Mouse (Mus musculus) MEL (cell line): ENCODE measurements around the gene Gm3448. TPM values are rescaled to one million over a fixed set of nuclear protein-coding genes. Genes with fewer than 3 reads are reported as not detected.
A peak's percentile ranks its signal among the peaks of the same experiment; 100 is the strongest.

Source experiments
- DNase-seq: peaks from one replicate; pipeline ENCODE4 v3.0.0; 2011; ENCODE audit warnings: low read depth, low spot score
- H3K27ac ChIP-seq: 2 replicates; pipeline ENCODE4 v1.5.1; 2012; ENCODE audit warnings: low read depth, mild to moderate bottlenecking, control low read depth, low read length, moderate library complexity; ENCODE audit not compliant: control insufficient read depth
- H3K27me3 ChIP-seq, 2 experiments: fragments of 150-350 bp in 1 of 2; sonication (generic) in 1 of 2; 2 replicates each; pipeline ENCODE4 v1.6.1; 2012; ENCODE audit warnings: low read length in 2 of 2, mild to moderate bottlenecking in 2 of 2, improper control_type of control experiment in 1 of 2, moderate library complexity in 1 of 2; ENCODE audit not compliant: insufficient read depth in 2 of 2, control insufficient read depth in 1 of 2
- H3K36me3 ChIP-seq, 2 experiments: 2 replicates each; pipeline ENCODE4 v1.6.1; 2012 to 2014; ENCODE audit warnings: low read length in 2 of 2, improper control_type of control experiment in 1 of 2, inconsistent platforms in 1 of 2, mild to moderate bottlenecking in 1 of 2; ENCODE audit not compliant: insufficient read depth in 2 of 2, control insufficient read depth in 1 of 2
- H3K4me1 ChIP-seq, 2 experiments: fragments of 150-350 bp in 1 of 2; sonication (generic) in 1 of 2; 2 replicates each; pipeline ENCODE4 v1.6.1; 2012; ENCODE audit warnings: low read length in 2 of 2, improper control_type of control experiment in 1 of 2, mild to moderate bottlenecking in 1 of 2; ENCODE audit not compliant: insufficient read depth in 2 of 2, control insufficient read depth in 1 of 2
- H3K4me3 ChIP-seq, 2 experiments: fragments of 150-350 bp in 1 of 2; sonication (generic) in 1 of 2; 2 replicates each; pipeline ENCODE4 v1.5.1; 2012; ENCODE audit warnings: low read depth in 2 of 2, low read length in 2 of 2, mild to moderate bottlenecking in 2 of 2, moderate library complexity in 2 of 2, control low read depth in 1 of 2, improper control_type of control experiment in 1 of 2; ENCODE audit not compliant: control insufficient read depth in 1 of 2, insufficient read depth in 1 of 2
- H3K79me2 ChIP-seq: 2 replicates; pipeline ENCODE4 v1.6.1; 2012; ENCODE audit warnings: mild to moderate bottlenecking, low read length, moderate library complexity; ENCODE audit not compliant: control insufficient read depth, poor library complexity, insufficient read depth
- H3K9ac ChIP-seq: 2 replicates; pipeline ENCODE4 v1.6.1; 2012; ENCODE audit warnings: low read depth, mild to moderate bottlenecking, control low read depth, low read length, moderate library complexity; ENCODE audit not compliant: control insufficient read depth, poor library complexity, severe bottlenecking
- H3K9me3 ChIP-seq: fragments of 150-350 bp; sonication (generic); replicated peaks from 2 replicates; pipeline ENCODE4 v1.6.1; 2012; ENCODE audit warnings: mild to moderate bottlenecking, low read length, improper control_type of control experiment, moderate library complexity; ENCODE audit not compliant: insufficient read depth
- BHLHE40 ChIP-seq: IDR thresholded peaks from 2 replicates; pipeline ENCODE4 v1.6.1; 2012; ENCODE audit warnings: low read depth, mild to moderate bottlenecking, inconsistent platforms, low read length, improper control_type of control experiment, borderline replicate concordance
- CHD1 ChIP-seq: IDR thresholded peaks from 2 replicates; pipeline ENCODE4 v1.6.1; 2012; ENCODE audit warnings: low read depth, mild to moderate bottlenecking, inconsistent platforms, low read length, improper control_type of control experiment
- CHD2 ChIP-seq: IDR thresholded peaks from 2 replicates; pipeline ENCODE4 v1.6.1; 2011; ENCODE audit warnings: low read length, improper control_type of control experiment
- ELF1 ChIP-seq: IDR thresholded peaks from 2 replicates; pipeline ENCODE4 v1.6.1; 2014; ENCODE audit warnings: low read depth, mild to moderate bottlenecking, inconsistent platforms, low read length, improper control_type of control experiment, moderate library complexity
- EP300 ChIP-seq, 2 experiments: IDR thresholded peaks; 2 replicates each; pipeline ENCODE4 v1.6.1; 2011; ENCODE audit warnings: improper control_type of control experiment in 2 of 2, low read length in 2 of 2, low read depth in 1 of 2, mild to moderate bottlenecking in 1 of 2
- ETS1 ChIP-seq: IDR thresholded peaks from 2 replicates; pipeline ENCODE4 v1.6.1; 2012; ENCODE audit warnings: low read depth, mild to moderate bottlenecking, inconsistent platforms, low read length, improper control_type of control experiment, moderate library complexity
- GATA1 ChIP-seq: IDR thresholded peaks from 2 replicates; pipeline ENCODE4 v1.6.1; 2011; ENCODE audit warnings: low read depth, low read length, improper control_type of control experiment
- MAX ChIP-seq: IDR thresholded peaks from 2 replicates; pipeline ENCODE4 v1.6.1; 2011; ENCODE audit warnings: low read length, improper control_type of control experiment
- MAZ ChIP-seq: IDR thresholded peaks from 2 replicates; pipeline ENCODE4 v1.6.1; 2012; ENCODE audit warnings: low read depth, mild to moderate bottlenecking, inconsistent platforms, low read length, improper control_type of control experiment
- MEF2A ChIP-seq: IDR thresholded peaks from 2 replicates; pipeline ENCODE4 v1.6.1; 2014; ENCODE audit warnings: low read depth, mild to moderate bottlenecking, inconsistent platforms, low read length, improper control_type of control experiment; ENCODE audit not compliant: poor library complexity, insufficient replicate concordance, severe bottlenecking; ENCODE audit errors: extremely low read depth
- MXI1 ChIP-seq: IDR thresholded peaks from 2 replicates; pipeline ENCODE4 v1.6.1; 2011; ENCODE audit warnings: mild to moderate bottlenecking, low read depth, low read length, improper control_type of control experiment
- MYC ChIP-seq: IDR thresholded peaks from 2 replicates; pipeline ENCODE4 v1.6.1; 2011; ENCODE audit warnings: low read depth, mild to moderate bottlenecking, low read length, improper control_type of control experiment, moderate library complexity
- NELFE ChIP-seq: IDR thresholded peaks from 2 replicates; pipeline ENCODE4 v1.6.1; 2011; ENCODE audit warnings: low read depth, low read length, improper control_type of control experiment
- NRF1 ChIP-seq: IDR thresholded peaks from 2 replicates; pipeline ENCODE4 v1.6.1; 2014; ENCODE audit warnings: low read depth, mild to moderate bottlenecking, inconsistent platforms, low read length, improper control_type of control experiment, moderate library complexity; ENCODE audit not compliant: poor library complexity, insufficient read depth, severe bottlenecking
- POLR2A ChIP-seq, 2 experiments: IDR thresholded peaks; 2 replicates each; pipeline ENCODE4 v1.6.1; 2011 to 2012; ENCODE audit warnings: low read length in 2 of 2, mild to moderate bottlenecking in 2 of 2, control low read depth in 1 of 2, improper control_type of control experiment in 1 of 2, low read depth in 1 of 2, moderate library complexity in 1 of 2; ENCODE audit not compliant: control insufficient read depth in 1 of 2, insufficient read depth in 1 of 2, poor library complexity in 1 of 2
- RCOR1 ChIP-seq: IDR thresholded peaks from 2 replicates; pipeline ENCODE4 v1.6.1; 2012; ENCODE audit warnings: low read depth, mild to moderate bottlenecking, inconsistent platforms, low read length, improper control_type of control experiment
- SIN3A ChIP-seq: IDR thresholded peaks from 2 replicates; pipeline ENCODE4 v1.6.1; 2012; ENCODE audit warnings: low read length, improper control_type of control experiment, inconsistent platforms
- SMC3 ChIP-seq: IDR thresholded peaks from 2 replicates; pipeline ENCODE4 v1.6.1; 2011; ENCODE audit warnings: low read depth, low read length, improper control_type of control experiment
- TAL1 ChIP-seq: IDR thresholded peaks from 2 replicates; pipeline ENCODE4 v1.6.1; 2012; ENCODE audit warnings: mild to moderate bottlenecking, inconsistent platforms, low read length, moderate library complexity, mixed read lengths
- TBP ChIP-seq: IDR thresholded peaks from 2 replicates; pipeline ENCODE4 v1.8.0; 2011; ENCODE audit warnings: low read depth, low read length, improper control_type of control experiment
- TCF12 ChIP-seq: IDR thresholded peaks from 2 replicates; pipeline ENCODE4 v1.6.1; 2014; ENCODE audit warnings: low read depth, mild to moderate bottlenecking, inconsistent platforms, low read length, improper control_type of control experiment, moderate library complexity
- USF2 ChIP-seq, 2 experiments: IDR thresholded peaks; 2 replicates each; pipeline ENCODE4 v1.6.1; 2011 to 2012; ENCODE audit warnings: improper control_type of control experiment in 2 of 2, low read length in 2 of 2, borderline replicate concordance in 1 of 2, inconsistent platforms in 1 of 2, low read depth in 1 of 2, mild to moderate bottlenecking in 1 of 2; ENCODE audit not compliant: insufficient read depth in 1 of 2
- ZKSCAN1 ChIP-seq: IDR thresholded peaks from 2 replicates; pipeline ENCODE4 v1.6.1; 2012; ENCODE audit warnings: low read depth, mild to moderate bottlenecking, inconsistent platforms, low read length, improper control_type of control experiment, moderate library complexity
- ZMIZ1 ChIP-seq: IDR thresholded peaks from 2 replicates; pipeline ENCODE4 v1.6.1; 2012; ENCODE audit warnings: low read depth, mild to moderate bottlenecking, inconsistent platforms, low read length, improper control_type of control experiment, moderate library complexity
- polyA plus RNA-seq, 2 experiments: library from polyadenylated mRNA; stranded (reverse) in 1 of 2; unstranded in 1 of 2; fragments of >175 nt in 1 of 2; fragments of >200 nt in 1 of 2; gene quantifications; 2 replicates each; pipeline versions ENCODE4 v1.2.1 to v1.2.4; 2012; ENCODE audit warnings: low replicate concordance in 2 of 2, low read depth in 1 of 2; ENCODE audit not compliant: insufficient read length in 2 of 2, insufficient read depth in 1 of 2, missing spikeins in 1 of 2
- total RNA-seq: library from RNA; depleted of rRNA; stranded (reverse); fragments of 300-350 nt; gene quantifications from 2 replicates; pipeline ENCODE4 v1.2.3, GENCODE M21; 2012

Gene Gm3448
- total and polyA plus RNA-seq, 3 experiments: 1.8 to 8.1 TPM; not detected in 1

GRCm38 (mm10) chr17:14953452-14953851 lies 87.9 kb downstream of the Gm3448 start:
- peaks cover 37 to 73% of the 10 kb centered on the region in 2 experiments for H3K36me3 ChIP-seq
- H3K9ac ChIP-seq: no peak overlapping the region
- peak; percentile 89 for DNase-seq
- TF ChIP-seq MXI1 (peak; percentile 24; the same call in 1 of the 2 replicates), CHD1 (no peak), ETS1 (0 out of 2 replicates have a peak, but pooled peaks have one; percentile 8), NELFE (peak; percentile 34; the same call in 1 of the 2 replicates), ZKSCAN1 (no peak), BHLHE40 (no peak), MAZ (no peak), MAX (0 out of 2 replicates have a peak, but pooled peaks have one; percentile 19), MYC (0 out of 2 replicates have a peak, but pooled peaks have one; percentile 29), GATA1 (peak; percentile 78), TBP (0 out of 2 replicates have a peak, but pooled peaks have one; percentile 31), USF2 (IDR thresholded peaks at IDR 0.05; ENCODE audit: borderline replicate concordance in 1 of 2, insufficient read depth in 1 of 2, low read depth in 1 of 2, low read length in 2 of 2) (no peak), CHD2 (no peak), POLR2A (IDR thresholded peaks at IDR 0.05; ENCODE audit: control insufficient read depth in 1 of 2, insufficient read depth in 1 of 2, low read depth in 1 of 2, low read length in 2 of 2, poor library complexity in 1 of 2) (peak in 1 of 2 experiments; percentile 48; a peak in 1 of 4 replicates), ELF1 (peak; percentile 65; the same call in 1 of the 2 replicates)
- H3K4me1 ChIP-seq: peaks cover 7 to 17% of the 10 kb centered on the region in 2 experiments
- peaks cover 23% of the 10 kb centered on the region for H3K79me2 ChIP-seq
- H3K27me3 ChIP-seq: no peaks in the 10 kb centered on the region
- no peak overlapping the region for H3K27ac ChIP-seq
- no peaks in the 10 kb centered on the region for H3K9me3 ChIP-seq
- no peak overlapping the region for H3K4me3 ChIP-seq

GRCm38 (mm10) chr17:14949161-14949827 lies 92.0 kb downstream of the Gm3448 start:
- Histone ChIP-seq H3K27me3 (no peaks in the 10 kb centered on the region), H3K36me3 (peaks cover 22 to 58% of the 10 kb centered on the region in 2 experiments)

More at GRCm38 (mm10) chr17:14949161-14949827, 92.0 kb downstream of the Gm3448 start:
- Histone ChIP-seq H3K27ac (no peak overlapping the region), H3K9me3 (no peaks in the 10 kb centered on the region), H3K9ac (no peak overlapping the region), H3K4me1 (peaks cover 5 to 7% of the 10 kb centered on the region in 2 experiments; a peak in 3 of 4 replicates), H3K79me2 (peaks cover 7% of the 10 kb centered on the region), H3K4me3 (no peak overlapping the region)
- TF ChIP-seq TCF12 (no peak), CHD2 (no peak), USF2 (IDR thresholded peaks at IDR 0.05; ENCODE audit: borderline replicate concordance in 1 of 2, insufficient read depth in 1 of 2, low read depth in 1 of 2, low read length in 2 of 2) (no peak), TAL1 (no peak), SMC3 (no peak), NRF1 (no peak), EP300 (IDR thresholded peaks at IDR 0.05; ENCODE audit: low read depth in 1 of 2, low read length in 2 of 2) (no peak), MEF2A (no peak), SIN3A (no peak), GATA1 (no peak), RCOR1 (no peak), ZMIZ1 (no peak), CHD1 (no peak)
- DNase-seq: no peak
